Mouse (Mus musculus) liver, embryonic 15.5 days (tissue): ENCODE results near the gene Grin2a. TPM values are rescaled to one million over a fixed set of nuclear protein-coding genes. Genes with fewer than 3 reads are reported as not detected.

Experiments
- ATAC-seq: fragments of 200-750 bp; cut with Nextera tagmentation; 2 replicates; pipeline ENCODE4 v1.8.0; 2017; ENCODE audit warnings: moderate number of reproducible peaks, mild to moderate bottlenecking, moderate library complexity; ENCODE audit not compliant: insufficient read depth
- H3K27ac ChIP-seq: fragments of 300-500 bp; sonication (generic); replicated peaks from 2 replicates; pipeline ENCODE4 v1.5.1; 2015; ENCODE audit warnings: mild to moderate bottlenecking, inconsistent platforms
- H3K27me3 ChIP-seq: fragments of 300-500 bp; sonication (generic); 2 replicates; pipeline ENCODE4 v1.6.1; 2015; ENCODE audit warnings: mild to moderate bottlenecking, inconsistent platforms
- H3K36me3 ChIP-seq: fragments of 300-500 bp; sonication (generic); replicated peaks from 2 replicates; pipeline ENCODE4 v1.6.1; 2015; ENCODE audit warnings: moderate library complexity, mild to moderate bottlenecking, inconsistent platforms
- H3K4me1 ChIP-seq: fragments of 300-500 bp; sonication (generic); replicated peaks from 2 replicates; pipeline ENCODE4 v1.6.1; 2015; ENCODE audit warnings: inconsistent platforms
- H3K4me2 ChIP-seq: fragments of 300-500 bp; sonication (generic); 2 replicates; pipeline ENCODE4 v1.6.1; 2015; ENCODE audit warnings: moderate library complexity, mild to moderate bottlenecking, inconsistent platforms
- H3K4me3 ChIP-seq: fragments of 300-500 bp; sonication (generic); replicated peaks from 2 replicates; pipeline ENCODE4 v1.5.1; 2015; ENCODE audit warnings: mild to moderate bottlenecking, inconsistent platforms
- H3K9ac ChIP-seq: fragments of 300-500 bp; sonication (generic); 2 replicates; pipeline ENCODE4 v1.6.1; 2015; ENCODE audit warnings: moderate library complexity, mild to moderate bottlenecking, inconsistent platforms
- H3K9me3 ChIP-seq: fragments of 300-500 bp; sonication (generic); replicated peaks from 2 replicates; pipeline ENCODE4 v1.6.1; 2016; ENCODE audit warnings: inconsistent platforms
- WGBS: fragments of 180-500 bp; shearing (Covaris S2); methylation state at CpG from one replicate; pipeline ENCODE4 v1.1.7; 2015; ENCODE audit warnings: mixed read lengths; ENCODE audit not compliant: insufficient replicate concordance; 5-methylcytosine and 5-hydroxymethylcytosine counted together
- polyA plus RNA-seq: library from polyadenylated mRNA; unstranded; fragments of >200 nt; fragmentation: Nextera tagmentation; extraction: Ambion mirVana; gene quantifications from 2 replicates; pipeline ENCODE4 v1.2.1, GENCODE M21; 2015

Gene Grin2a
- polyA plus RNA-seq, 1 experiment from 2014 or later, result not detected

GRCm38 (mm10) chr16:9567286-9567685, 428.1 kb downstream of the Grin2a start:
- no peaks in the 10 kb centered on the region for H3K4me1 ChIP-seq
- WGBS, result 32% methylated on average over 2 of the region's 2 CpGs

GRCm38 (mm10) chr16:9561816-9562215, 433.5 kb downstream of the Grin2a start:
- no peaks in the 10 kb centered on the region for H3K27me3 ChIP-seq
- no peaks in the 10 kb centered on the region for H3K4me1 ChIP-seq
- WGBS, result 24% methylated on average over 1 of the region's 1 CpGs
- H3K9me3 ChIP-seq, result no peaks in the 10 kb centered on the region
- no peak overlapping the region for H3K27ac ChIP-seq
- no peaks in the 10 kb centered on the region for H3K36me3 ChIP-seq
- no peak overlapping the region for H3K4me3 ChIP-seq
- no peak for ATAC-seq
- H3K4me2 ChIP-seq, result no peak overlapping the region
- H3K9ac ChIP-seq, result no peak overlapping the region

More at GRCm38 (mm10) chr16:9567286-9567685, 428.1 kb downstream of the Grin2a start:
- no peaks in the 10 kb centered on the region for H3K27me3 ChIP-seq
- H3K36me3 ChIP-seq, result no peaks in the 10 kb centered on the region
- no peak overlapping the region for H3K9ac ChIP-seq
- no peaks in the 10 kb centered on the region for H3K9me3 ChIP-seq
- H3K27ac ChIP-seq, result no peak overlapping the region
- H3K4me2 ChIP-seq, result no peak overlapping the region
- ATAC-seq, result no peak
- no peak overlapping the region for H3K4me3 ChIP-seq

GRCm38 (mm10) chr16:9535196-9535595, 460.2 kb downstream of the Grin2a start:
- no peak for ATAC-seq
- H3K4me3 ChIP-seq, result no peak overlapping the region
- H3K4me1 ChIP-seq, result no peaks in the 10 kb centered on the region
- H3K27me3 ChIP-seq, result no peaks in the 10 kb centered on the region
- 63% methylated on average over 5 of the region's 5 CpGs for WGBS
- H3K4me2 ChIP-seq, result no peak overlapping the region
- no peaks in the 10 kb centered on the region for H3K9me3 ChIP-seq
- no peak overlapping the region for H3K27ac ChIP-seq
- no peaks in the 10 kb centered on the region for H3K36me3 ChIP-seq
- H3K9ac ChIP-seq, result no peak overlapping the region

GRCm38 (mm10) chr16:9533564-9534332, 461.6 kb downstream of the Grin2a start:
- no peaks in the 10 kb centered on the region for H3K4me1 ChIP-seq
- H3K9ac ChIP-seq, result no peak overlapping the region
- H3K36me3 ChIP-seq, result no peaks in the 10 kb centered on the region
- no peaks in the 10 kb centered on the region for H3K9me3 ChIP-seq
- no peak overlapping the region for H3K4me2 ChIP-seq
- no peak overlapping the region for H3K27ac ChIP-seq
- no peak overlapping the region for H3K4me3 ChIP-seq
- ATAC-seq, result no peak
- whole genome bisulfite sequencing, result 56% methylated on average over 9 of the region's 9 CpGs
- no peaks in the 10 kb centered on the region for H3K27me3 ChIP-seq

GRCm38 (mm10) chr16:9532843-9533532, 462.4 kb downstream of the Grin2a start:
- Histone ChIP-seq H3K27ac (no peak overlapping the region), H3K4me1 (no peaks in the 10 kb centered on the region), H3K4me3 (no peak overlapping the region), H3K4me2 (no peak overlapping the region), H3K27me3 (no peaks in the 10 kb centered on the region), H3K9me3 (no peaks in the 10 kb centered on the region), H3K9ac (no peak overlapping the region), H3K36me3 (no peaks in the 10 kb centered on the region)
- 57% methylated on average over 6 of the region's 6 CpGs for WGBS
- ATAC-seq, result no peak

- 29% methylated on average over 5 of the region's 5 CpGs for WGBS
- no peak; the same call in 1 of the 2 replicates for ATAC-seq
- Histone ChIP-seq H3K27ac (no peak overlapping the region), H3K9me3 (no peaks in the 10 kb centered on the region), H3K4me3 (no peak overlapping the region), H3K9ac (no peak overlapping the region), H3K27me3 (no peaks in the 10 kb centered on the region), H3K4me1 (no peaks in the 10 kb centered on the region), H3K4me2 (no peak overlapping the region), H3K36me3 (no peaks in the 10 kb centered on the region)
Measured at GRCm38 (mm10) chr16:9527214-9527613, 468.1 kb downstream of the Grin2a start.

- Histone ChIP-seq H3K36me3 (no peaks in the 10 kb centered on the region), H3K4me2 (no peak overlapping the region), H3K9me3 (no peaks in the 10 kb centered on the region), H3K27ac (no peak overlapping the region), H3K4me3 (no peak overlapping the region), H3K27me3 (no peaks in the 10 kb centered on the region), H3K9ac (no peak overlapping the region), H3K4me1 (no peaks in the 10 kb centered on the region)
- no peak for ATAC-seq
Measured at GRCm38 (mm10) chr16:9523314-9523713, 472.0 kb downstream of the Grin2a start.

Other genes starting within 250 kb of the Grin2a start
- 0.54 and 0.96 TPM in 2 replicates for gene Rpl39l, start 174.7 kb upstream of the Grin2a start, polyA plus RNA-seq
- 0.08 and 0.10 TPM in 2 replicates for gene Atf7ip2, start 197.2 kb upstream of the Grin2a start, polyA plus RNA-seq